Mouse (Mus musculus) mature B cell (primary cell): ENCODE measurements at regions not wholly inside any gene's neighbourhood (a gene's known extent, or its start where the extent isn't known, plus 50 kb on each side); places are given as distances from the start of the nearest gene placed in this dataset.

Experiments
- in situ Hi-C: fragments of 300-500 bp; cut with MboI; formaldehyde crosslinking; loops from 2 replicates; pipeline ENCODE4 v1.14.3; 2019

GRCm38 (mm10) chr17:87531411-87532157 is 84.8 kb upstream of the Calm2 start:
- in situ Hi-C loops = no loop called here

- in situ Hi-C loops = no loop called here
Measured at GRCm38 (mm10) chr17:87532158-87532545, 85.4 kb upstream of the Calm2 start.

- in situ Hi-C loops = no loop called here
Measured at GRCm38 (mm10) chr17:87532762-87533161, 86.0 kb upstream of the Calm2 start.

GRCm38 (mm10) chr17:87549568-87549967 is 86.2 kb upstream of the Epcam start:
- in situ Hi-C loops = no loop called here

- in situ Hi-C loops = loop anchor here (25.0 kb wide), 1 partner anchor 513 kb away; the partner anchor contains the start of genes Cript and Pigf
Measured at GRCm38 (mm10) chr17:87550518-87551164, 85.1 kb upstream of the Epcam start.

DNA sequence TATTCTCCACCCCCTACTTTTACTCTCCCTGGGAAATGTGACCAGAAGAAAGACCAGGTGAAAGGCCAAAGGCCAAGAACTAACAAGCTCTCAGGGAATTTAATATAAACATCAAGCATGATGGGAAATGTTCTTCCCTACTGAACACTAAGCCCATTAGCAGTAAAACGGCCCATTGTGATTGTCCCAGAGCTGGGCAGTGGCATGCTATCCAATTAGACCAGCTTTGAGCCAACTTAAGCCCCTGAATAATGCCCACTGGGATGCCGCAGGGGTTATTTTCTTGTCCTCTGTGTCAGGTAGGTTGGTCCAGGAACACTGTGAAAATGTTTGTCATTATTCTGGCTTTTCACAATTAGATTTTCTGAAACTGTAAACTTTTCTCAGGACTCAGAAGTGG is 81.2 kb upstream of the Epcam start:
- in situ Hi-C loops = loop anchor here (25.0 kb wide), 1 partner anchor 517 kb away; the partner anchor contains the start of genes Cript and Pigf

DNA sequence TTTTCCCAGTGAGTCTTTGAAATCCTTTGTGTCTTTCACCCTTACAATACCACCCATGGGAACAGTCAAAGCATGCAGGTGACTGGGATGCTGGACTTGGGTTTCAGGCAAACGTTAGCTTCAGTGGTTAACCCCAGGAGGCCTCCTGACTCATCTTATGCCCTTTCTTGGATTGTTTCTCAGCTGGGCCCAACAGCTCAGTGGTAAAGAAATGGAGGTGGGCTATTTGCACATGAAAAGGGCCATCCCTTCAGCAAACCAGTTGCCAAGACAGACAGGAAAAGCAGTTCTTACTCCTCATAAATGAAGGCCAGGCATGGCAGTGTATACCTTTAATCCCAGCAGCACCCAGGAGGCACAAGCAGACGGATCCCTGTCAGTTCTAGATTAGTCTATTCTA is 77.4 kb upstream of the Epcam start:
- in situ Hi-C loops = loop anchor here (25.0 kb wide), 1 partner anchor 521 kb away; the partner anchor contains the start of genes Cript and Pigf

DNA sequence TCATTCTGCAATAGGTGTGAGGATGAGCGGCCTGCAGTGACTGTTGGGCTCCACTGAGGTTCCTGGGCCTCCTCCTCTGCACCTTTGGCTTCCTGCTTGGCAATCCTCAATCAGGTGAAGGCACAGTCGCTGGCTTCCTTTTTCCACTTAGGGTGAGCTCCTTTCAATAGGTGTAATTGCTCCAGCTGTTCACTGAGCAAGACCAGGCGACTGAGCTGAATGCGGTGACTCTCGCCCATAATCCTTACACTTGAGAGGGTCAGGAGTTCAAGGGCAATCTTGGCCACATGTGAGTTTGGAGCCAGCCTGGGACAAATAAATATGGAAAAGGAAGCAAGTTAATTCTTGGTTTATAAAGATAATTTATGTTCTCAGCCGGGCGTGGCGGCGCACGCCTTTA is 76.1 kb upstream of the Epcam start:
- in situ Hi-C loops = loop anchor here (10.0 to 25.0 kb wide), 2 partner anchors 235 to 522 kb away; partner anchors contain the start of genes Cript and Pigf

GRCm38 (mm10) chr17:87560923-87561322 is 74.9 kb upstream of the Epcam start:
- in situ Hi-C loops = loop anchor here (10.0 to 25.0 kb wide), 2 partner anchors 236 to 524 kb away; partner anchors contain the start of genes Cript and Pigf

DNA sequence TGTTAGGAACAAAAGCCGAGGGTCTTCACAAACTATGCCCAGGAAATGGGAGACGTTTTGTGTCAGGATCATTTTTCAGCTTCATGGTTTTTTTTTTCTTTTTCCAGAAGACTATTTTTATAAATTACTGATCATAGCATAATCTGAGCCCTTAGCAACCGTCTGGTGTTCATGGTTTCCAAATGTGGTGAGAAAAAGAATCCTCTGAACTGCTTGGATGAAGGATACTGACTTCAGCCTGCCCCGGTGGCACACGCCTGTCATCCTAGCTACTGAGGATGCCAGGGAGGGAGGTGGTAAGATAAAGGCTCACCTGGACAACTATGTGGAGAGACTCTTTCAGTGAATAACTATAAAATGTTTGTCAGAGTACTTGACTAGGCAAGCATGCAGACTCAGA is 72.4 kb upstream of the Epcam start:
- in situ Hi-C loops = loop anchor here (10.0 to 25.0 kb wide), 2 partner anchors 239 to 526 kb away; partner anchors contain the start of genes Cript and Pigf

DNA sequence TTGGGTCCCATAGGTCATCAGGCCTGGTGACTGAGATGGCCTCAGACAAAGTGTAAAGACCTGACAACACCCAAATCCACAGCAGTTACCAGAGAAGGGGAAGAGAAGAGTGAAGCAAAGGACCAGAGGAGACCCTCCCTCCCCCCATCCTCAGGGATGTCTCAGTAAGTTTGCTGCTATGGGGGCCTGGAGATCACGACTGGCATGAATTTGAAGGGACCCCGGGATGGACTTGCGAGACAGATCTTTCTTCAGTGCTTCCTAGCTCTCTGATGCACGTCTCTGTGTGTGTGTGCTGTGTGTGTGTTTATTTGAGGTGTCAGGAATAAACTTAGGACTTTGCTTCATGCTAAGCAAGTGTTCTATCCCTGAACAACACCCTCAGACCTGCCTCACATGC is 70.1 kb upstream of the Epcam start:
- in situ Hi-C loops = loop anchor here (10.0 to 25.0 kb wide), 2 partner anchors 241 to 528 kb away; partner anchors contain the start of genes Cript and Pigf

DNA sequence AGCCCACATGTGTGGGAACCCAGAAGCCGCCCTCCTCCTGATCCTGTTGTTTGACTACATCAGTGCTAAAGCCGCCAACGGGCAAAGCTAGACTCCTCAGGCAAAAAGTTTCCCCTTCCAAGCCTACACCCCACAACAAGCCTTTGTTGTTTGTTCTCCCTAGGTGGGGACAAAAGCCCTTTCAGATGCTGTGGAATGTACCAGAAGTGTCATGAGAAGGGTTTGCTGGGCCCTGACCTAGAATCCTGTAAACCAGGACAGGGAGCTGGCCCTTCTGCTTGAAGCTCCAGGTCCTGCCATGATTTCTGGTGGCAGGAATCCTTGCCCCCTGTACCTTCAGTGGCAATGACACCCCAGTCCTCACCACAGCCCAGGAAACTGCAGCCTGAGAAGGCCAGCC is 69.5 kb upstream of the Epcam start:
- in situ Hi-C loops = loop anchor here (10.0 to 25.0 kb wide), 2 partner anchors 241 to 529 kb away; partner anchors contain the start of genes Cript and Pigf

DNA sequence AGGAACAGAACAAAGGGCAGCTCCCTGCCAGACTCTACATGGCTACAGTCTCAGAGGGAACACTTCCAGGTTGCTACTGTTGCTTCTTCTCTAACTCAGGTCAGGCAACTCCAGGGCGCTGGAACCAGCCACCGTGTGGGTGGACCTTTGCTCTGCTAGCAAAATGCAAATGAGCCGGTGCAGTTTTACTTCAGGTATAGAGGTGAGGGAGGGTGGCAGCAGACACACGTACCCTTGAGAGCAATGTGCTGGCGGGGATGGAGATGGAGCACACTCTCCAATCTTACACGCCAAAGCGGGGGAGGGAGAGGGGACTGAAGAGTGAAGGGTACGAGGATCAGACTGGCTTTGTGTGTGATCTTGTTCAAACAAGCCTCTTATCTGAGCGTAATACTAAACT is 68.8 kb upstream of the Epcam start:
- in situ Hi-C loops = loop anchor here (10.0 to 25.0 kb wide), 2 partner anchors 242 to 530 kb away; partner anchors contain the start of genes Cript and Pigf

DNA sequence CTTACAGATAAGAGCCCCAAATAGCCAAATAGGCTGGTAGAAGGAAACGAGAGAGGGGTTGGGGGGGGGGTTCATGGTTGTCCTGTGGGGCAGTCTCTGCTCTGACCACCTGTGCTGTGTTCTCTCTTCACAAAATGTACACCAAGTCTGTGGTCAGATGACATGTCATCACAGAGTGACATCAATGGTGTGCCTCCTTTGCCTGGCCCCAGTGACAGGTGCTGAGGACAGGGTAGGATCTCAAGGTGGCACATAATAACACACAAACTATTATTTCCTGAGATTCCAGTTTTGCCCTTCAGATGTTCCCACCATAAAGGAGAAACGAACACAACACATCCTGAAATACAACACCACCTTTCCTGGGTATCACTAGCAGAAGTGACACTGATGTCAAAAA is 68.3 kb upstream of the Epcam start:
- in situ Hi-C loops = loop anchor here (10.0 to 25.0 kb wide), 2 partner anchors 243 to 530 kb away; partner anchors contain the start of genes Cript and Pigf

DNA sequence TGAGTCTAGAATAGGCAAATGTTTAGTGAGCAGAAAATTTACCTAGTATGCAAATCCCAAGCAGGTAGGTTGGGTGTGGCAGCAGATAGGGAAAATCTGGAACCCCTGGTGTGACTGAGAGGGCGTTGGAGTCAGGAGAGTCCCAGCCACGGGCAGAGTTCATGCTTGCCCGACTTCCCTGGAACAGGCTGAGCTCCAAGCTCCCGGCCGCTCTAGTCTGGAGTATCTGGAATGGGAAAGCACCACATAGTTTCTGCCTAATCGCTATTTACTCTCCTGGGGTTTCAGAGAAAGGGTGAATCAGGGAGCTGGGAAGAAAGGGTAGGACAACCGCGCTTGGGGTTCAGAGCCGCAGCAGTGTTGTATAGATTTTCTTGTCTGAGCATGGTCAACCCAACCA is 65.8 kb upstream of the Epcam start:
- in situ Hi-C loops = loop anchor here (10.0 to 25.0 kb wide), 2 partner anchors 245 to 533 kb away; partner anchors contain the start of genes Cript and Pigf

DNA sequence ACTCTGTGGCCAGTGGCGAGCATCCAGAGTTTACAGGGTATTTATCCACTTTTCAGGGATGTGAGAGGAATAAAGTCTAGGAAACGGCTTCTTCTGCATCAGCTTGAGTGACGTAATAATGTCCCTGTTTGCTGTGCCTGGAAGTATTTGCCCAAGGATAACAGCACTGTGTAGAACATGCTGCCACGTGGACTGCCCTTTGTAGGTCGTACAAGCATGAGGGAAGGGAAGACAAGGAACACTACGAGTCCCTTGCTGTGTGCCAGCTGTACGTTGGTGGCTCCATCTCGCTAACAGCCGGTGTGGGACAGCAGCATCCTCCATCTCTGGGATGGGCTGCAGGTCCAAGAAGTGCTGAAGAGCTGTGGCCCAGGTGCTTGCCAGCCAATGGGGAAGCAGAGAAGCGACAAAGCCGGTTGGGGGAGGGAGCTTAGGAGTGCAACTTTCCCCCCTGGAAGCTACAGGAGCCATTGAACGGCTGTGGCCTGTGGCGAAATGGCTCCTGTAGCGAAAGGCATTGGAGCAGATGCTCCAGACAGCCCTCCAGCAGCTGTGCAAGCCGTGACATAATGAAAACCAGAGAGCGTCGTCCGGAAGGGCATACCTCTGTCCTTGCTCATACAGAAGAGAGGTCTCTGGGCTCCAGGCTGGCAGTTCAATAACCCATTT is 65.0 kb upstream of the Epcam start:
- in situ Hi-C loops = loop anchor here (25.0 kb wide), 1 partner anchor 534 kb away; the partner anchor contains the start of genes Cript and Pigf

DNA sequence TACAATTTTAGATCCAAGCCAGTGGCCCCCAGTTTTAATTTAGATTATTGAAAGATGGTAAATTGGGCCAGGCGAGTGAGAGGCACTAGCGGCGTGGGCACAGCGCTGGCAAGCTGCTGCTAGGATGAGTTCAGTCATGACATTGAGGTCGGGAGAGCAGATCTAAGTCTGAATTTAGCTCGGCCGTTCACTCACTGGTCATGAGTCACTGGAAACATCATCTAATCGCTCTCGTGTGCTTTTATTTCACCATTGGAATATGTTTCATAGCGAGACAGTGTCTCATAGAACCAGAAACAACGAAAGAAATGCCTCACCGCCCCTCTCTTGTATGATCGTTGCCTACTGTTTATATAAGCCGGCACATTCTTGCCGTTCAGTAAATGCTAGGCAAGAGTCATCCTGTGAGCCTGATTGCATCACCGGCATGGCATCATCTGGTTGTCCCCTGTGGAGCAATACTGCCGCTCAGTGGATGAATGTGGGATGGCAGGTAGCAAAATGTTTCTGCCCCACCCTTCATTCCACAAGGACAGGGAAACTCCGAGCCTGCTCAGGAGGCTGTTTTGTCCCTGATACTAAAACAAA is 64.3 kb upstream of the Epcam start:
- in situ Hi-C loops = loop anchor here (25.0 kb wide), 1 partner anchor 534 kb away; the partner anchor contains the start of genes Cript and Pigf

DNA sequence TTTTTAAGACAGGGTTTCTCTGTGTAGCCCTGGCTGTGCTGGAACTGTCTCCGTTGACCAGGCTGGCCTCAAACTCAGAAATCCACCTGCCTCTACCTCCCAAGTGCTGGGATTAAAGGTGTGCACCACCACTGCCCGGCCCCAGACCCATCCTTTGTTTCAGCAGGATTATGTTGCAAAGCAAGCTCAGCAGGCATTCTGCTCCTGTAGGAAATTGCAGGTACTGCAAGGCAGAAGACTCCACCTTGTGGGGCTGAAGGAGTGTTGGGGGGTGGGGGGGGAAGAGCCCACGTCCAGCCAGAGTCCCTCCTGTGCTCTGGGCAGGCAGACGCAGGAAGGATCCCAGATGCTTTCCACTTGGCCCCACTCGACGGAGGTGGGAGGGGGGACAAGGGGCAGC is 52.2 kb upstream of the Epcam start:
- in situ Hi-C loops = no loop called here

- in situ Hi-C loops = no loop called here
Measured at GRCm38 (mm10) chr17:87585355-87585754, 50.4 kb upstream of the Epcam start.
